Mouse (Mus musculus): ENCODE results near the gene Galr3. TPM values are rescaled to one million over a fixed set of nuclear protein-coding genes. Genes with fewer than 3 reads are reported as not detected.
A peak's percentile ranks its signal among the peaks of the same experiment; 100 is the strongest.

Galr3 gene
- polyA plus RNA-seq (2015; fragmentation: Nextera tagmentation; extraction: Ambion mirVana) = not detected in 2 replicates

GRCm38 (mm10) chr15:79041585-79041984, at the start of gene Galr3:
TSS of gene Galr3 (plus strand) at chr15:79041885.
- Histone ChIP-seq H3K27ac (ENCODE audit: low read length) (no peak within 1 kb of the TSS), H3K36me3 (ENCODE audit: control insufficient read depth, insufficient read depth) (no peaks in the 10 kb centered on the region), H3K4me1 (ENCODE audit: control insufficient read depth, insufficient read depth, low read length) (peaks cover 20% of the 10 kb centered on the region), H3K9me3 (replicated peaks; ENCODE audit: control insufficient read depth, low read length) (no peaks in the 10 kb centered on the region), H3K4me3 (ENCODE audit: low read length) (peak within 1 kb of the TSS; percentile 63), H3K4me2 (ENCODE audit: low read depth, low read length) (peak within 1 kb of the TSS; percentile 95), H3K27me3 (ENCODE audit: control insufficient read depth, insufficient read depth, low read length) (peaks cover 41% of the 10 kb centered on the region), H3K9ac (ENCODE audit: low read length) (peak within 1 kb of the TSS; percentile 62)
- ATAC-seq (replicated peaks; ENCODE audit: extremely low read depth, insufficient read depth, low FRiP score) = no peak
- 71% methylated on average over 6 of the region's 6 CpGs for WGBS

GRCm38 (mm10) chr15:78992235-78992634, 49.5 kb upstream of the Galr3 start:
- H3K4me1 ChIP-seq (ENCODE audit: control insufficient read depth, insufficient read depth, low read length) = peaks cover 28% of the 10 kb centered on the region
- H3K9me3 ChIP-seq (replicated peaks; ENCODE audit: control insufficient read depth, low read length) = no peaks in the 10 kb centered on the region
- H3K27ac ChIP-seq (ENCODE audit: low read length) = no peak overlapping the region
- peaks cover 49% of the 10 kb centered on the region for H3K36me3 ChIP-seq (ENCODE audit: control insufficient read depth, insufficient read depth)
- no peak overlapping the region for H3K4me3 ChIP-seq (ENCODE audit: low read length)
- 91% methylated on average over 7 of the region's 7 CpGs for whole genome bisulfite sequencing
- H3K9ac ChIP-seq (ENCODE audit: low read length) = no peak overlapping the region
- H3K4me2 ChIP-seq (ENCODE audit: low read depth, low read length) = no peak overlapping the region
- no peak for ATAC-seq (replicated peaks; ENCODE audit: extremely low read depth, insufficient read depth, low FRiP score)
- H3K27me3 ChIP-seq (ENCODE audit: control insufficient read depth, insufficient read depth, low read length) = no peaks in the 10 kb centered on the region

DNA sequence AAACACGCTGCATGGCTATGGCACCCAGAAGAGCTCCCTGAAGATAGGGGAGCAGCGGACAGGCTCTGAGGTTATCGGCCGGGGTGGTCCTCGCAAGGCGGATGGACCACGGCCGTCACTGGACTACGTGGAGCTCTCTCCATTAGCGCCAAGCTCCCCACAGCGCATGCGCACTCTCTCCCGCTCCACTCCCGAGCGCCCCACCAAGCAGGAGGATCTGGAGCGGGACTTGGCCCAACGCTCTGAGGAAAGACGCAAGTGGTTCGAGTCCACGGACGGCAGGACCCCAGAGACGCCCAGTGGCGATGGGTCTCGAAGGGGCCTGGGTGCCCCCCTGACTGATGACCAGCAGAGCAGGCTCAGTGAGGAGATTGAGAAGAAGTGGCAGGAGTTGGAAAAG, 48.8 kb upstream of the Galr3 start:
- H3K27ac ChIP-seq (ENCODE audit: low read length) = no peak overlapping the region
- H3K9me3 ChIP-seq (replicated peaks; ENCODE audit: control insufficient read depth, low read length) = no peaks in the 10 kb centered on the region
- peaks cover 49% of the 10 kb centered on the region for H3K36me3 ChIP-seq (ENCODE audit: control insufficient read depth, insufficient read depth)
- H3K4me3 ChIP-seq (ENCODE audit: low read length) = no peak overlapping the region
- H3K4me1 ChIP-seq (ENCODE audit: control insufficient read depth, insufficient read depth, low read length) = peaks cover 24% of the 10 kb centered on the region
- ATAC-seq (replicated peaks; ENCODE audit: extremely low read depth, insufficient read depth, low FRiP score) = no peak
- WGBS = 97% methylated on average over 24 of the region's 24 CpGs
- no peak overlapping the region for H3K4me2 ChIP-seq (ENCODE audit: low read depth, low read length)
- no peak overlapping the region for H3K9ac ChIP-seq (ENCODE audit: low read length)
- H3K27me3 ChIP-seq (ENCODE audit: control insufficient read depth, insufficient read depth, low read length) = no peaks in the 10 kb centered on the region

GRCm38 (mm10) chr15:78995916-78996315, 45.8 kb upstream of the Galr3 start:
- 74% methylated on average over 4 of the region's 4 CpGs for WGBS

GRCm38 (mm10) chr15:78996663-78997062, 45.0 kb upstream of the Galr3 start:
- peaks cover 37% of the 10 kb centered on the region for H3K36me3 ChIP-seq (ENCODE audit: control insufficient read depth, insufficient read depth)
- no peak overlapping the region for H3K4me3 ChIP-seq (ENCODE audit: low read length)
- H3K4me1 ChIP-seq (ENCODE audit: control insufficient read depth, insufficient read depth, low read length) = peaks cover 9% of the 10 kb centered on the region
- no peaks in the 10 kb centered on the region for H3K27me3 ChIP-seq (ENCODE audit: control insufficient read depth, insufficient read depth, low read length)
- no peak overlapping the region for H3K4me2 ChIP-seq (ENCODE audit: low read depth, low read length)
- H3K9me3 ChIP-seq (replicated peaks; ENCODE audit: control insufficient read depth, low read length) = no peaks in the 10 kb centered on the region
- no peak overlapping the region for H3K9ac ChIP-seq (ENCODE audit: low read length)
- no peak for ATAC-seq (replicated peaks; ENCODE audit: extremely low read depth, insufficient read depth, low FRiP score)
- no peak overlapping the region for H3K27ac ChIP-seq (ENCODE audit: low read length)
- WGBS = 84% methylated on average over 3 of the region's 3 CpGs

More at GRCm38 (mm10) chr15:78995916-78996315, 45.8 kb upstream of the Galr3 start:
- no peak overlapping the region for H3K4me2 ChIP-seq (ENCODE audit: low read depth, low read length)
- peaks cover 9% of the 10 kb centered on the region for H3K4me1 ChIP-seq (ENCODE audit: control insufficient read depth, insufficient read depth, low read length)
- no peak for ATAC-seq (replicated peaks; ENCODE audit: extremely low read depth, insufficient read depth, low FRiP score)
- H3K27ac ChIP-seq (ENCODE audit: low read length) = no peak overlapping the region
- no peak overlapping the region for H3K4me3 ChIP-seq (ENCODE audit: low read length)
- H3K36me3 ChIP-seq (ENCODE audit: control insufficient read depth, insufficient read depth) = peaks cover 42% of the 10 kb centered on the region
- no peak overlapping the region for H3K9ac ChIP-seq (ENCODE audit: low read length)
- no peaks in the 10 kb centered on the region for H3K9me3 ChIP-seq (replicated peaks; ENCODE audit: control insufficient read depth, low read length)
- no peaks in the 10 kb centered on the region for H3K27me3 ChIP-seq (ENCODE audit: control insufficient read depth, insufficient read depth, low read length)

GRCm38 (mm10) chr15:78998348-78998747, 43.3 kb upstream of the Galr3 start:
- Histone ChIP-seq H3K9me3 (replicated peaks; ENCODE audit: control insufficient read depth, low read length) (no peaks in the 10 kb centered on the region), H3K4me2 (ENCODE audit: low read depth, low read length) (no peak overlapping the region), H3K36me3 (ENCODE audit: control insufficient read depth, insufficient read depth) (peaks cover 34% of the 10 kb centered on the region), H3K9ac (ENCODE audit: low read length) (no peak overlapping the region), H3K27me3 (ENCODE audit: control insufficient read depth, insufficient read depth, low read length) (no peaks in the 10 kb centered on the region), H3K4me3 (ENCODE audit: low read length) (no peak overlapping the region), H3K4me1 (ENCODE audit: control insufficient read depth, insufficient read depth, low read length) (peaks cover 9% of the 10 kb centered on the region), H3K27ac (ENCODE audit: low read length) (peak overlapping the region; percentile 51; the same call in 1 of the 2 replicates)
- WGBS = 38% methylated on average over 8 of the region's 8 CpGs
- ATAC-seq (replicated peaks; ENCODE audit: extremely low read depth, insufficient read depth, low FRiP score) = peak; percentile 54; the same call in 1 of the 2 replicates

- no peak overlapping the region for H3K4me3 ChIP-seq (ENCODE audit: low read length)
- no peak for ATAC-seq (replicated peaks; ENCODE audit: extremely low read depth, insufficient read depth, low FRiP score)
- no peak overlapping the region for H3K9ac ChIP-seq (ENCODE audit: low read length)
- H3K36me3 ChIP-seq (ENCODE audit: control insufficient read depth, insufficient read depth) = peaks cover 32% of the 10 kb centered on the region
- no peaks in the 10 kb centered on the region for H3K9me3 ChIP-seq (replicated peaks; ENCODE audit: control insufficient read depth, low read length)
- H3K27ac ChIP-seq (ENCODE audit: low read length) = no peak overlapping the region
- H3K4me1 ChIP-seq (ENCODE audit: control insufficient read depth, insufficient read depth, low read length) = peaks cover 9% of the 10 kb centered on the region
- no peaks in the 10 kb centered on the region for H3K27me3 ChIP-seq (ENCODE audit: control insufficient read depth, insufficient read depth, low read length)
- H3K4me2 ChIP-seq (ENCODE audit: low read depth, low read length) = no peak overlapping the region
- 84% methylated on average over 11 of the region's 11 CpGs for WGBS
Measured at GRCm38 (mm10) chr15:78999586-78999985, 42.1 kb upstream of the Galr3 start.

GRCm38 (mm10) chr15:79000357-79000791, 41.3 kb upstream of the Galr3 start:
- Histone ChIP-seq H3K27ac (ENCODE audit: low read length) (no peak overlapping the region), H3K4me2 (ENCODE audit: low read depth, low read length) (no peak overlapping the region), H3K4me3 (ENCODE audit: low read length) (no peak overlapping the region), H3K36me3 (ENCODE audit: control insufficient read depth, insufficient read depth) (peaks cover 32% of the 10 kb centered on the region), H3K4me1 (ENCODE audit: control insufficient read depth, insufficient read depth, low read length) (peaks cover 9% of the 10 kb centered on the region), H3K27me3 (ENCODE audit: control insufficient read depth, insufficient read depth, low read length) (no peaks in the 10 kb centered on the region), H3K9me3 (replicated peaks; ENCODE audit: control insufficient read depth, low read length) (no peaks in the 10 kb centered on the region), H3K9ac (ENCODE audit: low read length) (no peak overlapping the region)
- no peak for ATAC-seq (replicated peaks; ENCODE audit: extremely low read depth, insufficient read depth, low FRiP score)
- WGBS = 73% methylated on average over 7 of the region's 7 CpGs

DNA sequence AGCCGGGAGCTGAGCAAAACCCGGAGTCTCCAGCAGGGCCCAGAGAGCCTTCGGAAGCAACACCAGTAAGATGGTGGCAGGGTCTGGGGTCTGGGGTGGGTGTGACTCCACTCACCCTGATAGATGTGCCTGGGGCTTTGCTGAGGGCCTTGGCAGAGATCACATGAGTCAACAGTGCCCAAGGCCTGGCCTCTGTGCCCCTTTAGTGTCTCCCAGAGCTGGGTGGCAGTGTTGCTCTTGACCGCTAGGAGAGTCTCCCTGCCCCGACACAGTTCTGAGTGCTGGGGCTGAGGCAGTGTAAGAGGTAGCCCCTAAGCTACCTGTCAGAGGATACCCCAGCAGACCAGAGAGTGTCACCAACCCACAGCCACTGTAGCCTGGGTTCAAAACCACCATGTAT, 40.1 kb upstream of the Galr3 start:
- Histone ChIP-seq H3K4me3 (ENCODE audit: low read length) (no peak overlapping the region), H3K27me3 (ENCODE audit: control insufficient read depth, insufficient read depth, low read length) (no peaks in the 10 kb centered on the region), H3K4me1 (ENCODE audit: control insufficient read depth, insufficient read depth, low read length) (peaks cover 9% of the 10 kb centered on the region), H3K27ac (ENCODE audit: low read length) (no peak overlapping the region), H3K4me2 (ENCODE audit: low read depth, low read length) (no peak overlapping the region), H3K9me3 (replicated peaks; ENCODE audit: control insufficient read depth, low read length) (no peaks in the 10 kb centered on the region), H3K9ac (ENCODE audit: low read length) (no peak overlapping the region), H3K36me3 (ENCODE audit: control insufficient read depth, insufficient read depth) (peaks cover 37% of the 10 kb centered on the region)
- 91% methylated on average over 5 of the region's 5 CpGs for WGBS
- ATAC-seq (replicated peaks; ENCODE audit: extremely low read depth, insufficient read depth, low FRiP score) = no peak
